Mouse (Mus musculus): ENCODE data around the gene Mfap4. TPM values are rescaled to one million over a fixed set of nuclear protein-coding genes. Genes with fewer than 3 reads are reported as not detected.

Gene Mfap4
- total RNA-seq, 1 experiment from 2014 or later: 3.5 TPM

DNA sequence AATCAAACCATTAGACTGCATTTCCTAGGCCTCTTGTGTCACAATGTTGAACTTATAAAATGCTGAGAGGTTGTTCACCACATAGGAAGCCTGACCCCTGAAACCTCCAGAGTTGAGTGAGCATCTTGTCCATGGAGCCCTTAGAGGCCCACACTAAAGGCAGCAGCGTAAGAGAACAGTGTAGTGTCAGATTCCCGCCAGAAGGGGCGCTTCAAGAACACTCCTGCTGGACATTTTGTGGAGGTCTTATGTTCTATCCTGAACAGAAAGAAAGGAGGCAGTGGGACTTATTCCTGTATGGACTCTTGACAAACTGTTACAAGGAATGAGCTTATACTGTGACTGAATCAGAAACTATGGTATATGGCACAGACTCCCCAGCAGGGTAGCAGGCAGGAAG lies 29.7 kb downstream of the Mfap4 start:
- DNase-seq: peak; percentile 28

GRCm38 (mm10) chr11:61517971-61518370 lies 32.7 kb downstream of the Mfap4 start:
- no peak for DNase-seq

DNA sequence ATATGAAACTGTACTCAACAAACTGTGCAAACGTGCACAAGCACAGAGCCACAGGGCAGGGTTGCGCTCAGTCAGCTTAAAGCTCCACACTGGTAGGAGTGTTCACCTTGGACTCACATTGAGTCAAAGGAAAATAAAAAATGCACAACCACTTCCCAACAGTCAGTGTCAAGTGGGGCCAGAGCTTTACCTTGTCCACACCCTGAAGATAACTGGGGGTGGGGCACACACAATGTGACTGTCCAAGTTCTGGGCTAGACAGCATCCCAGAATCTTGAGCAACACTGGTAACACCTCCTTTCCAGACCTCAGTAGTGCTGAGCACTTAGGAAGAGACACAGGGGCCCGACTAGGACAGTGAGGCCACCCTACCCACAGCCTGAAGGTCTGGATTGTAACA lies 33.6 kb downstream of the Mfap4 start:
- DNase-seq: no peak

DNA sequence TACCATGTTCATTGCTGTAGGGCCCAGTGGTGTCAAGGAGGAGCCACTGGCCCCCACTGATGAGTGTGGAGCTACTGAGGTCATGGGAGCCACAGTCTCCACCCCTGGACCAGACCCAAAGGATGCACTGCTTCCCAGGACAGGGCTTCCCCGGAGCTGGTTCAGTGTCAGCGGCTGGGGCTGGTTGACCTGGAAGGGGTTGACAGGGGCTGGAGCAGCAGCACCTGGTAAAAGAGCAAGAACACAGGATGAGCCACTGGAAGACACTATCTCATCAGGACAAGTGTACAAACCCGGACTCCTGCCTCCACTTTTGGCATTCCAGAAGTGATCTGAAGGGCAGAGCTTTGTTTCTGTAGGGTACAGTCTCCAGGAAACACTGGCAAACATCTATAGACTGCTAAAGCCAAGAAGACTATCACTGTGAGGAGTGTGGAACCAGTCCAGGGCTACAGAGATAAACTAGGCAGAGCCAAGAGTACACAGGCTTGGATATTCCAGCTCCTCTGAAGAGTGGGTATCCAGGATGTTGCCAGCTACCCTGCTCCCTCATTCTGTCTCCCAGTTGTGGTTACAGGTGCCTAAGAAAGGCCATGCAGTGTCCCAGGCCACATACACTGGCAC lies 34.4 kb downstream of the Mfap4 start:
- DNase-seq: no peak

- peak; percentile 41 for DNase-seq
Observed at GRCm38 (mm10) chr11:61526872-61527271, 41.6 kb downstream of the Mfap4 start.

DNA sequence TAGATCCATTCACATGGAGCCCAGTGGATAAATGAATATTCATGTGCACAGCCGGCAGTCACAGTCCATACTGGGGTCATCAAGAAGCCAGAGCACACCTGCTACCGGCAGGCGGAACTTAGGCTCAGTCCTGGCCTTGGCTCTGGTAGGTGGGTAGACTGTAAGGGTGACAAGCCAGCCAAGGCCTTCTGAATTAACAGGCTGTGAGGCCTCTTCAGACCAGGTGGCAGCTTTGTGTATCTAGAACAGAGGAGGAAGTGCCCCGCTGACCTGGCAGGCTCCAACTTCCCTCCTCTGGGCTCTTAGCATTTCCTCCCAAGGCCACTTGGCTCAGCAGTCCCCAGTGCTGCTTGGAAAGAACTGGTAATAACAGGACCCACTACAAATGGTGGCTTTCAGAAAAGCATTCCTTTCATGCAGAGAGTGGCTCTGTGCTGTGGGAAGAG lies 44.1 kb downstream of the Mfap4 start:
- peak; percentile 23 for DNase-seq

GRCm38 (mm10) chr11:61532820-61533219 lies 47.6 kb downstream of the Mfap4 start:
- no peak for DNase-seq

- DNase-seq: peak; percentile 16
Observed at GRCm38 (mm10) chr11:61533571-61533970, 48.3 kb downstream of the Mfap4 start.

- DNase-seq: no peak
Observed at GRCm38 (mm10) chr11:61535530-61535929, 50.3 kb downstream of the Mfap4 start.

DNA sequence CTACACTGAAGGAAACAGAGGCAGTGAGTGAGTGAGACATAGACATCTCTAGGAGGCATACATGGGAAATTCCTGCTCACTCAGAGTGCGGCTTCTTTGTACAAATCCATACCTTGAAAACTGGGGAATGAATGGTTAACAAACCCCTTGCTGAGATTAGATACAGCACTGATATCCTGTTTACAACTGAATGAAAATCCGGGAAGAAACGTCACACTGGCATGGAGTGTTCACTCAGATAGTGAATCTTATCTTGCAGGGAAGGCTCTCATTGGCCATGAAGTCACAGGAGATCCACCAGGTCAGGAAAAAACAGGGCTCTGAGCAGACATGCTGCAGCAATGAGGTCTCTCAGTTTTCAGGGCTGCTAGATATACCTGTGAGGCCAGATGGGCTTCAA lies 51.7 kb downstream of the Mfap4 start:
- DNase-seq: no peak

- DNase-seq: no peak
Observed at GRCm38 (mm10) chr11:61537362-61537761, 52.1 kb downstream of the Mfap4 start.

Other genes starting within 250 kb of the Mfap4 start
- gene Aldh3a2, start 218.0 kb upstream of the Mfap4 start, total RNA-seq (2021): 54.9 and 69.0 TPM in 2 replicates
- not detected in 2 replicates for gene Slc47a2, start 142.6 kb upstream of the Mfap4 start, total RNA-seq (2021)
- 1.8 and 2.1 TPM in 2 replicates for gene Slc47a1, start 107.1 kb upstream of the Mfap4 start, total RNA-seq (2021)
- gene Rnf112, start 31.3 kb upstream of the Mfap4 start, total RNA-seq (2021): 1.2 and 2.4 TPM in 2 replicates
- gene Mapk7, start 9.0 kb downstream of the Mfap4 start, total RNA-seq (2021): 21.6 and 23.9 TPM in 2 replicates
- gene B9d1, start 19.7 kb downstream of the Mfap4 start, total RNA-seq (2021): 13.8 and 19.9 TPM in 2 replicates
- gene Epn2, start 94.3 kb downstream of the Mfap4 start, total RNA-seq (2021): 26.0 and 30.5 TPM in 2 replicates
- gene Grap, start 167.8 kb downstream of the Mfap4 start, total RNA-seq (2021): 9.4 and 10.9 TPM in 2 replicates
- 1.6 and 2.7 TPM in 2 replicates for gene Fam83g, start 198.7 kb downstream of the Mfap4 start, total RNA-seq (2021)
- gene Slc5a10, start 235.4 kb downstream of the Mfap4 start, total RNA-seq (2021): not detected in 2 replicates